Mouse (Mus musculus) cerebellum, adult 11 months (tissue): Measurements from ENCODE around the gene Zfp61.

Source experiments
- DNase-seq: peaks from one replicate; pipeline ENCODE4 v3.0.0; 2022

Zfp61 gene

DNA sequence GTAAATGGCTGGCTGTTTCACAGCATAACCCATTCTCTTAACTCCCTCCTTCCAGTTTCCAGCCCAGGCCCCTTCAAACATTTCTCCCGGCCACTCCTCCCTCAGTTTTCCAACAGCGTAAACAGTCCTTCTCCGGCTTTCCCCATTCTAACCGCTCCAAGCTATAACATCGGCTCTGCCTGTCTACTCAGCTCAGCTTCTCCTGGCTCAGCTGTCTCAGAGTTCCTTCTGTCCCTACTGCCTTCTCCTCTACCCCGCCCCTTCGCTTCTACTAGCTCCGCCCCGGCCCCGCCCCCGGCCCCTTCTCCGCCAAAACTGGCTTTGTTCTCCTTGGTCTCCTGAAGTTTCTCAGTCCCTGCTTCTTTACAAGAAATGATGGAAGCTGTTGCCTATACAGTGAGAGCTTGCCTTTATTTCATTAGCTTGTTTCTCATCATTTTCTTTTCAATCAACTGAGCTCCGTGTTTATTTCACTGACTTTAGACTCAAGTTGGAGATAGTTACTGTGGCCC is at the start of gene Zfp61:
TSS of gene Zfp61 (minus strand) at position 462 of the 512 bp plus-strand sequence.
- DNase-seq, result no peak

DNA sequence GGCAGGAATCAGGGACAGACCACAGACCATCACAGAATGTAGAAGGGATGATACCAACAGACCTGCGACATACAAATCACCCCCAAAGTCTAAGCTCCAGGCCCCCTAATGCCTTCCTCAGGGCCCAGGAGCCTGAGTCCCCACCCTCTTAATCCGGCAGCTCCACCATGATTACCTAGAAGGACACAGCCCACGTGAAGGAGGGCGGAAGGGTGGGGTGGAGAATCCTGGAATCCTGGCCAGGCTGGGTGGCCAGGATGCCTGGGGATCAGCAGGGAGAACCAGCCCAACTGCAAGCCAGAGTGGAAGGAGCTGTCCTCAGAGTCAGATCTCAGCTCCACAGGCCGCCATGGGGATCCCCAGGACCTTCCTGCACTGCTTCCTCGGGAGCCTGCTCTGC is 47.9 kb upstream of the Zfp61 start, which contains the start of gene Lypd5:
TSS of gene Lypd5 (plus strand) at position 301 of the 400 bp plus-strand sequence.
- no peak for DNase-seq

DNA sequence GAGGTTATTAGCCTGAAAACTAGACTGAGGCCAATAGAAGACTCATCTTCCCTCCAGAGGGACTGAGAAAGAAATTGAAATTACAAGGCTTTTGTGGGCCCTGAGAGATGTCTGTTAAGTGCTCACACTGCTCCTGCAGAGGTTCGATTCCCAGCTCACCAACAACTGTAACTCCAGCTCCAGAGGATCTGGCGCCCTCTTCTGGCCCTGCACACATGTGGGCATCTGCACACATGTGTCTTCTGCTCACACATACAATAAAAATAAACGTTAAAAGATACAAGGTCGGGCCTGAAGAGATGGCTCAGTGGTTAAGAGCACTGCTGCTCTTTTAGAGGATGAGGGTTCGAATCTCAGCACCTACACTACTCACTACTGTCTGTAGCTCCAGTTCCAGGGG is 45.4 kb upstream of the Zfp61 start:
- DNase-seq, result no peak

DNA sequence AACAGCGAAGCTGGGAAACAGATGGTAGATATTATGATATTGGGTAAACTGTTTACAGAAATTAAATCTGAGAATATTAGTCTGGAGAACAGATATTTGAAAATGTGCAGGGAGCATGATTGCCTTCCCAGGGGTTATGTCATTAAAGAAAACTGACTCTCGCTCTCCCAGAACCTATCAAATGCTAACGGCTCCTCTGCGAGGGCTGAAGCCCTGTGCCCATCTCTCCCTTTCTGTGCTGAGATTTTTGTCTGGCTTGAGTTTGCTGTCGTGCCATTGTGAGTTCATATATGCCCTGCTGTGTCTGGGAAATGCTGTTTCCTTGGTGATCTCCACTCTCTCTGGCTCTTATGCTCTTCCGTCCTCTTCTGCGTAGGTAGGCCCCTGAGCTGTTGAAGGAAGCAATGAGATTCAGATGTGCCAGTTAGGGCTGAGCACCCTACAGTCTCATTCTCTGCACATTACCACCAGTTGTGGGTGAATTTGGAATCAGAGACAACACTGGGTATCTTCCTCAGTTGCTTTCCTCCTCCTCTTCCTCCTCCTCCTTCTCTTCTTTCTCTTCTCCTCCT is 42.8 kb upstream of the Zfp61 start:
- no peak for DNase-seq

DNA sequence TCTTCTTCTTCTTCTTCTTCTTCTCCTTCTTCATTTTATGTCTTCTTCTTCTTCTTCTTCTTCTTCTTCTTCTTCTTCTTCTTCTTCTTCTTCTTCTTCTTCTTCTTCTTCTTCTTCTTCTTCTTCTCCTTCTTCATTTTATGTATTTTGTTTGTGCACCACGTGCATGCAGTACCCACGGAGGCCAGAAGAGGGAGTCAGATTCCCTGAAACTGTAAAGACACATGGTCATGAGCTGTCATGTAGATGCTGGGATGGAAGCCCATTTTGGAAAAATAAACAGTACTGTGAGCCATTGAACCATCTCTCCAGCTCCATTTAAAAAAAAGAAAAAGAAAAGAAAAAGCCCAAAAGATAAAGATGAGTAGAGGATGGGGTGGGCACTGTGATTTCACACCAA is 37.2 kb upstream of the Zfp61 start:
- no peak for DNase-seq

DNA sequence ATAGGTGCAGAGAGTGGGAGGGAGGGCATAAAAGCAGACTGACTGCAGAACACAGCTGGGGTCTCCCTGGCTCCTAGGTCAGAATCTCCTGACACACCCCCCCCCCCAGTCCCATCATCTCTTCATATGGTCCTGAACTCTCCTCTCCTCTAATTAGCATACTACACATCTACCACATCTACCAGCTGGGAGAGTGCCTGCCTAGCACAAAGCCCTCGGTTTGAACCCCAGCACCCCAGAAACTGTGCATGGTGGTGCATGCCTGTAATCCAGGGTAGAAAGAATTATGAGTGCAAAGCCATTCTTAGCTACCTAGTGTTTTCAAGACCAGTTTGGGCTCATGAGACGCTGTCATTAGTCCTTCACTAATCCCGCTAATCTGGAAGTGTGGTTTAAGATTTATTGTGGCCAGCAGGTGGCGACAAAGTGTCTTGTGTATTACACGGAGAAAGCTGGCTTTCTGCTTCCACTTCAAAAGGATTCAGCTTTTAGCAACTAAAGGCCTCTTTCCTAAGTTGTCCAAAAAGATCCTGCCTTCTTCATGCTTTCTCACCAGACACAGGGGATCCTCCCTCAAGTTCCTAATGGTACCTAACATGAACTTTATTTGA is 34.8 kb upstream of the Zfp61 start:
- DNase-seq, result peak; percentile 46

DNA sequence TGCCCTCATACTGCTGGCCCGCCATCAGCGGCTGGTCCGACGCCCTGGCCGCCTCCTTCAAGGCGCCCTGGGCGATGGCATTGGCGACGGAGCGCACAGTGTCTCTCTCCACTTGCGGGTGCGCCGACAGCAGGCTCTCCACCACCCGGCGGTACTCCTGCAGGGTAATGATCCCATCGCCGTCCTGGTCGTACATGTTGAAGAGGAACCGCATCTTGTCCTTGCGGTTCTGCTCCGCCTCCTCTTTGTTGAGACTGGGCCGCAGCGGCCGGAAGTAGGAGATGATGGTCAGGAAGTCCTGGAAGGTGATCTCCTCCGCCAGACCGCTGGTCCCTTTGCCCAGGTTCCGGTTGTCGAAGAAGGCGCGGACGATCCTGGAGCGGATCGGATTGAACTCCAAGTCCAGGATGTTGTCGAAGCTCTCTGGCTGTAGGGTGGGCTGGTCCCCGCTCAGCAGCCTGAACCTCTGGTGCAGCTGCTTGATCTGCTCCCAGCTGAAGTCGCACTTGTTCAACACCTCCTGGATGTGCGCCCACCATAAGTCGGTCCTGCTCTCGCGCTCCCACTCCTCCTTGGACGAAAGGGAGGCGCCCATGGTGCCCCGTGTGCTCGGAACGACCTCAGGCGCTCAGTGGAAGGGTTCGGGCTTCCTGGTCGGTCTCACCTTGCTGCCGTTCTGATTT is 32.4 kb upstream of the Zfp61 start, which contains the start of gene Tescl:
TSS of gene Tescl (minus strand) at position 633 of the 683 bp plus-strand sequence.
- DNase-seq, result no peak

DNA sequence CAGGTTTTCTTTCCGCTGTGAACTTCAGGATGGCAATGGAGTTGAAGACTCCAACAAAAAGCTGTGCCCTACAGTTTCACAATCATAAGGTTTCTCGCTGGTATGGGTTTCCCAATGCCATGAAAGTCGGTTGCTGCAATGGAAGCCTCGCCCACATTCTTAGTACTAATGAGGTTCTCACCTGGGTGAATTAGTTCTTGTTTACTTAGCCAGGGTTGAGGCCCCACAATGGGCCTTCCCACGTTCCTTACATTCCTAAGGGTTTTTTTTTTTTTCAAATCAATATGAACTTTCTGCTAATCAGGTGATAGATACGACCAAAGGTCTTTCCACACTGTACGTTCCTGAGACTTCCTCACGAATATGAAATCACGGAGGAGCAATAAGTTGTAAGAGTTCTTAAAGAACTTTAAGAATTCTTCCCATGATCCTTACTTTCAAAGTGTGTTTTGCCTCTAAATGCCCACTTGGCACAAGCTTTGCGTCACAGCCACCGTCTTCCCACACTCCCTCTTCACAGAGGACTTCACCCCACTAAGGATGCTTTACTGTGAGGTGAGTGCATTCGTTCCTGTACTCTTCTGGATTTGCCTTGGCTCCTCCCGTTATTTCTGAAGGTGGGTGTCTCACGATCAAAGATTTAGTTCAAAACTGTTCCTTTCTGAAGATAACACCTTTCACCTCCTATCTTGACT is 26.4 kb upstream of the Zfp61 start:
- no peak for DNase-seq

DNA sequence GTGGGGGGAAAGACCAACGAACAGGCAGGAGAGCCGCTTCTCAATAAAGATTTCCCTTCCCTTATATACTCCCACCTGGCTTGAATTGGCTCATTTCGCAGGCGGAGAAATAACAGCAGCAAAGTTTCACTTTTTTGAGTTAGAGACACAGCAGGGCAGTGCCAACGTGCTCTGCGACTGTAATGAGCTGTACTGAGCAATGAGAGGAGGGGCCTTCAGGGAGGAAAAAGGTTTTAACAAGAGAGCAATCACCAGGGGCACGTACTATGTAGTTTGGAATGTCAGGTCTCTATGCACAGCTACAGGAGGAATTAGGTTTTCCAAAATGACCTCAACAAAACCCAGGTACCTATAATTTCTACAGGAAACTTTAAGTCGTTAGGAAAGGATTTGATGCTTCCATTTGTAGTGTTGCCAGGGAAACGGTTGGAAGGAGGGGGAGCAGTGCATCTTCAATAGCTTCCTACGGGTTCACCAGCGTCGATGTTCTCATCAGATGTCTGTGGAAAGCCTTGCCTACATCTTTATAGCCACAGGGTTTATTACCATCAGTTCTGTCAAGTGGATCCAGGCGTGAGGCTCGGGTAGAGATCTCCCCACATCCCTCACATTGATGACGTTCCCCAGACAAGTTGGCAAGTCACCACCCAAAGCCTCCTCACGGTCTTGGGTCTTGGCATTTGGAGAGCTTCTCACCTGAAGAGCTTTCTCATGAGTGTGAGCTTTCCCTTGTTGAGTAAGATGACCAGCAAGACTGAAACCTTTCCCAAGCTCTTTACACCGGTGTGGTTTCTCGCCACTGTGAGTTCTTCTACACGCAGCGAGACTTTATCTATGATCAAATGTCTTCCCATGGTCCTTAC is 25.5 kb upstream of the Zfp61 start:
- no peak for DNase-seq

DNA sequence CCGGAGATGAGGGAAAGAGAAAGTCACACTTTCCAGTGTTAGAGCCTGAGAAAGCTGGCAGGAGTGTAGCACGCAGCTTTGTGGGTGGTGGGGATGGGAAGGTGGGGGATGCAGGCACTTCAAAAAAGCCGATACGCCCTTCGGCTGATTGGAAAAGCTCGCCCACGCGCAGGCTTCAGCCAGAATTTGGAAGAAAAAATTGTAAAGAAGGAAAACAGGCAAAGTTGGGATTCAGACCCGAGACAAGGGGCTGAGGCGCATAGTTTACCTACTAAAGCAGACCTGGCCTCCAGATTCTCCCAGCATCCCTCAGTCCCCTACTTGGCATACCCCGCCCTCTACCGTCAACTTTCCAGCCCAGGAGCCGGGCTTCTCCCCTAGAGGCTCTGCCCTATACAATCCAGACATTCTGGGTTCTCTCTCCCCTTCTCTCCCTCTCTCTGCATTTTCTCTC is 24.7 kb upstream of the Zfp61 start:
- no peak for DNase-seq

DNA sequence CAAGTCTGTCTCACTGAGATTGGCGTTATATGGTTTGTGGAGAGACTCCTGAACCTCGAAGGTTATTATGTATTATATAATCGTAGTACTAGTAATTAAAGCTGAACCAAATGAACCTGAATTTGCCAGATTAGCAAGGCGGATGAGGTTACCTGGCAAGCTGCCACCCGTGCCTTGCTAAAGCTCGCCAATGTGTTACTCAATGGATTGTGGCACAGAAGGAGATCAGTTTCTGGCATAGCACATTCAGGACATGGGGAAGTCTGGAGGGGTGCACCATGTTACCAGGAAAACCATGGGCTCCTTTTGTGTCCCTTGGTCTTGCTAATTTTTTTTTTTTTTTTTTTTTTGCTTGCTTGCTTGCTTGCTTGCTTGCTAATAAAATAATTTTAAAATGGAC is 24.2 kb upstream of the Zfp61 start:
- no peak for DNase-seq

DNA sequence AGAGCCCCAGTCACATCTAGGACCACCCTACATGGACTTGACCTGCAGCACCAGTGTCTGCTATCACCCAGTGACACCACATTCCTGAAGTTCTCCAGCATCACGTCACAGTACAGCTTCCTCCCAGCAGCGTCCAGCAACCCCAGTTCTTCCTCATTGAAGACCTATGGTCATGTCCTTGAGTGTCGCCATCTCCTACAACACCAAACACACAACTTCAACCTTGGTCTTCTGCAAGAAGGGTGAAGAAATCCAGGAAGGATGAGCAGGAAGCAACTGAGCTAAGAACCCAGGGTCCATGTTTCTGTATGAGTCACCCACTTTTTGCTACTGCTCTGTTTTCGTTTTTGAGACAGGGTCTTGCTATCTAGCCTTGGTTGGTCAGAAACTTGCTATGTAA is 21.6 kb upstream of the Zfp61 start:
- no peak for DNase-seq

DNA sequence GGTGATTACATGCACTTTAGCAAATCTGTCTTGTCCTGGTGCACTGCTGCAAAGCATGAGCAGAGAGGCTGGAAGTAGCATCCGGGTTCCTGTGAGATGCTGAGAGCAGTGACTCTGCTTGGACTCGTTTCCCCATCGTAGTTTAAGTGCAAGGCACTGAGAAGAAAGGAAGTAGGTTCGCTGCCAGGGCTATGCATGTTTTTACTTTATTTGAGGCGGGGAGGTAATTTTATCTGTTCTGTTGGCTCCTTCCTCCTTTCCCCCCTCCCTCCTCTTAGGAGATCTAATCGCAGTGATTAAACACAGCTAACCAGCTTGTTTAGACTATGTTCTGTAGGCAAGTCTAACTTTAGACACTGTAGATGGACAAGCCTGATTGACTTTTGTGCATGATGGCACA is 17.9 kb upstream of the Zfp61 start:
- no peak for DNase-seq

DNA sequence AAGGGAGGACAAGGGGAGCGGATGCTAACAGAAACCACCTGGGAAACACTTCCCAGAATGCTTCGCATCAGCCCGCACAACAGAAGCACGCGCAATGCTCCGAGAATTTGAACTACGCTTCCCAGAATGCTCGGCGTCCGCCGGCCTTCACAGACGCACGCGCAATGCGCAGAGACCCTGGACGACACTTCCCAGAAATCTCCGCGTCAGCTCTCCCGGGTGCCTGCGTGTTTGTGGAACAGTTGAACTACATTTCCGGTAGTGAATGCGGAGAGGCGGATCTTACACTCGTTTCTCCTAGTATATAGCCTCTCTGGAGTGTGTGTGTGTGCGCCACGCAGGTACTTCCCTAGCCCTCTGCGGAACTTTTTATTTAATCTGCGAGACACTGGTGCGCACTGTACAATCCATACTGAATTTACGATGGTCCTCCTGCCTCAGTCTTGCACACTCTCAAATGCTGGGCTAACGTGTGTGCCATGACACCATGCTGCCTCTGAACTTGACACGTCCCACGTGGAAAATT is 15.6 kb upstream of the Zfp61 start, which contains the start of gene Zfp94:
TSS of gene Zfp94 (minus strand) at position 100 of the 526 bp plus-strand sequence.
- peak; percentile 93 for DNase-seq

DNA sequence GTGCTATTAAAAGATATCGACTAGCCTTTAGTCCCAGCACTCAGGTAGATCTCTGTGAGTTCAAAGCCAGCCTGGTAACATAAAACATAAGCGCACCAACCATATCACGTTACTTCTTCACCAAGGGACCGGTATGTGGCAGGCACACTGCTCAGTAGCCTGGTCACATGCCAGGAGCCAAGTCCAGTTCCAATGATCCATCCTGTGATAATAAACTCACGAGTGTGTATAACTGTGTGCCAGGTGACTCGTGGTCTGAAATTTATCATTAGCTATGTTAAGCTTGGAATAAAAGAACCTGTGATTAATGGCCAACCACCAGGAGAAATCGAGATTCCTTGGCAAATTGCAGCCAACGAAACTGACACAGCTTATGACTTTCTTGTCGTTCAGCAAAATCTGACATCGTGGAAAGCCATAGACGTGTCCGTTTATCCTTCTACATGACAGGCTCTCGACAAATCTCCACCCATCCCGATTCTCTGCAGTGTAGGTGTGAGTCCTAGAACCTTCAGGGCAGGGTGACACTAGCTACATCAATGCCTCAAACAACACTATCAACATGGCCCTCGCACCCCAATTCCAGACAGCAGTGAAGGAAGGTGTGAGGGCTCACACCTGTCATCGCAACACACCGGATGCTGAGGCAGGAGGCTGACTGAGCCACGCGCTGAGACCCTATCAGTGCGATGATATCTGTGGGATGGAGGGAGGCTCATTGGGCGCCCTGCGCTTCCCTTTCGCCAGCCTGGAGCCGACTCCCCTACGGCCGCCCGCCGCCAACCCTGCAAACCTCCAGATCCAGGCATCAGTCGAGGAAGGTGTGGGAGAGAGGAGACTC is 14.9 kb upstream of the Zfp61 start:
- peak; percentile 39 for DNase-seq

DNA sequence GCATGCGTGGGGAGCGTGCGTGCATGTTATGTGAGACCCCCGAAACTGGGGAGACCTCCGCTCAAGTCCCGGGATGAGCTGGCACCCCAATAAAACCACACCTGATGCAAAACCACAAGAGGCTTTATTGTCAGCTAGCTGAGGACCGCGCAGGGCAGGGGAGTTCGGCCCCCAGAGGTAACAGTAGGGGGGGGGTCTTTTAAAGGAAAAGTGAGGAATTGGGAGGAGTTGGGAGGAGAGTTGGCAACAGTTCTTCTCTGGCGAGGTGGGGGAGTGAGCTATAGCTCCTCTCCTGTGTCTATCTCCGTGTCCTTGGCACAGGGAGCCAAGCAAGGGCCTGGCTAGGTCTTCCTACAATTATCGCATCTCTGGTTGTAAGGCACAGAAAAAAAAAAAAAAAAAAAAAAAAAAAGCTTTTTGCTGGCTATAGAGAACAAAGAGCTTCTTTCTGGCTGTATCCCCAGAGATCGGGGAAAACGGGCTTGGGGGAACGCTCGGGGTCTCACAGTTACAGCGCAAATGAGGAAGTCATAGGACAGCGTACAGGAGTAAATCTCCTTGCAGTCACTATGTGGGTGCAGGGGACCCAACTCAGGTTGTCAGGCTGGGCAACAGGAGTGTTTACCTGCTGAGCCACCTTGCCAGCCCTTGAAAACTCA is 1.1 kb downstream of the Zfp61 start:
- DNase-seq, result peak; percentile 43

DNA sequence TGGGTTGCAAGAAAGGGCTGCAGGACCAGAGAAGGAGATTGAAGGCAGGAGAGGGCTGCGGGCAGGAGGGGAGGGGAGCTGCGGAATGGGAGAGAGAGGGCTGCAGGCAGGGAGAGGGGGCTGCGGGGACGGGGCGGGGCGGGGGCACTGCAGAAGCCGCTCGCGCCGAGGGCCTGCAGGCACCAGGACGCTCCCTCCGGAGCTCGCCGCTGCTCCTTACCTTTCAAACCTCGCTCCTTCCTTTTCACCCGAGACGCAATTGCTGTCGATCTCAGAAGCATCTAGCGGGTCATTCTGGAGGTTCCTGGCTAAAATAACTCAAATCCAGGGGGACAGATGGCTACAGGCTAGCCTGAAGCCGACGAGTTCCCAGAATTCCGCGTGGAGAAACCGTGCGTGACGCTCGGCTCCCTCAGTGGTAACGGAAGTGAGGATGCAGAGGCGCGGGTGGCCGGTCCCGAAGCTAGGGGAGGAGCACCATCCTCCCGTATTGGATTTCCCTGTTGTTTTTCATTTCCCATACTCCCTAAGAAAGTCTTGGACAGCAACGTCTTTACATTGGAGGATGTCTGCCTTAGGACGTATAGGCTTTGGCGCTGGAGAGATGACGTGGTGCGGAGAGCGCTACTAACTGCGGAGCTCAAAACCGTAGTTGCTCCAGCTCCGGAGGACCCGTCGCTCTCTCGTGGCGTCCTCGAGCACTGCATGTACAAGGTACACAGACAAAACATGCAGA is 1.9 kb downstream of the Zfp61 start:
- peak; percentile 82 for DNase-seq

DNA sequence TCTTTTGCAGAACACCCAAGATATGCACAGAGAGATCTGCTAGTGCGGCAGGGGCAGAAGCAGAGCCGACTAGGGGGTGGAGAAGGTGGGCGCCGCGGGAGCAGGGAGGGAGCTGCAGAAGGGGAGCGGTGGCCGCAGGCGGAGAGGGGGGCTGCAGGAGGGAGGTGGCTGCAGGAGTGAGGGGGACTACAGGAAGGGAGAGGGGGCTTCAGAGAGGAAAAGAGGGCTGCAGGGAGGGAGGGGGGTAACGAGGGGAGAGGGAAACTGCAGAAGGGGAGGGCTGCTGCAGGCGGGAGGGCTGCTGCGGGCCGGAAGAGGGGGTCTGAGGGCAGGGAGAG is 2.4 kb downstream of the Zfp61 start:
- peak; percentile 29 for DNase-seq

DNA sequence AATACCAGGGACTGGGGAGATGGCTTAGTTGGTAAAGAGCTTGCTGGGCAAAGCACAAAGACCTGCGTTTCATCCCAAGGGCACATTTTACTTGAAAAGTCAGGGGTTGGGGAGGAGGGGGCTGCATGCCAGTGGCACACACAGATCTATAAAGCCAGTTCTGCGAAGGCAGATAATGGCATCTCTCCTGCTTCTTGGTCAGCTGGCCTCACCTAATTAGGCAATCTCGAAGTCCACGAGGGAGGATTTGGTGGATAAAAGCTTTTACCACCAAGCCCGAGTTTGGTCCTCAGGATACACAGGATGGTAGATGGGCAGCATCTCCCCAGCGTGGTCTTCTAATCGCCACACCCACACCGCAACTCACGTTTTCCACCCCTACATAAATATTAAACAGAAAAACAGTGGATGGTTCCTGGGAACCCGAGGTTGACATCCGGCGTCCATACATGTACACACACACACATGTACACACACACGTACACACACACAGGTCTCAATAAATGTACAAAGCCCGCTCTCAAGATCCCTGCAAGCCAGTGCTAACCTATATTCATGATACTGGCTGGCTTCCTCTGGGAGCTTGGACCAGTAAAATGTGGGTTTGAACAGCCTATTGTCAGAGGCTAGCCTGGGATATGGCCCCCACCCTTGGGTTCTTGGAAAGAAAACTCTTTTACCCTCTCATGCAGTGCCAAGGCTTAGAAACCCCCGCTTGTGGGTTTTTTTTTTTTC is 3.5 kb downstream of the Zfp61 start:
- no peak for DNase-seq
